Mouse (Mus musculus): ENCODE measurements around the gene Rasal2.

Gene Rasal2

GRCm38 (mm10) chr1:157439973-157440641 lies 27.7 kb upstream of the Rasal2 start:
- no peak for DNase-seq (ENCODE audit: low spot score in 2 of 2)

DNA sequence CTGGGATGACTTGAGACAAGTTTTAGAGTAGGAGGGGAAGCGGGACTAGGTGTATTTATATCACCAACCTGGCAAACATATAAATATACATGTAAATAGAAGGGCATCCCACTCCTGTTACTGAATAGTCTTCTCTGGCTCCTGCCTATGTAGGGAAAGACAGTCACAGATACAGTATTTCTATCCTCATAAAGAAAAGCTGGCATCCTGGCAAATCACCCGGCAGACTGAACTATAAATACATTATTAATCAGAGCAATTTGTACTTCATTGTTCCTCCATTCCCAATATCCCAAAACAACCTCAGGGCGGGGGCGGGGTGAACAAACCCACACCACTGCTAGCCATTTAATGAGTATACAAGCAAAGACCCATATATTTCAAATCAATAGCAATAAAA lies 26.7 kb upstream of the Rasal2 start:
- DNase-seq (ENCODE audit: low spot score in 2 of 2): no peak

DNA sequence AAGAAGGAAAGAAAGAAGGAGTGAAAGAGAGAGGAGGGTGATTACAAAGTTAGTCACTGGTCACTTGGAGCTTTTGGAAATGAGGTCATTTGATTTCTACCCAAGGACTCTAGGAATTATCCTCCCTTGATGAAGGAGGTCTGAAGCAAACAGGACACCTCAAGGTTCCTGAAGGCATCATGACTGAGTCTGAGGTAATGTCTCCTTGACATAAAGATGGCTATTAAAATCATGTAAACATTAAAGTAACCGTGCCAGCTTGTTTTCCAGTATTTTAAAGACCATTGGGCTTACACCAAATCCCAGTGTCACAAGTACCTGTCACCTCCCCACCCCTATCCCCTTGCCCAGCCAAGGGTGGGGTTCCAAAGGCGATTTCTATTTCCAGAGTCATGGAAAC lies 25.9 kb upstream of the Rasal2 start:
- no peak for DNase-seq (ENCODE audit: low spot score in 2 of 2)

- DNase-seq (ENCODE audit: low spot score in 2 of 2): no peak
Observed at GRCm38 (mm10) chr1:157435926-157436325, 23.5 kb upstream of the Rasal2 start.

DNA sequence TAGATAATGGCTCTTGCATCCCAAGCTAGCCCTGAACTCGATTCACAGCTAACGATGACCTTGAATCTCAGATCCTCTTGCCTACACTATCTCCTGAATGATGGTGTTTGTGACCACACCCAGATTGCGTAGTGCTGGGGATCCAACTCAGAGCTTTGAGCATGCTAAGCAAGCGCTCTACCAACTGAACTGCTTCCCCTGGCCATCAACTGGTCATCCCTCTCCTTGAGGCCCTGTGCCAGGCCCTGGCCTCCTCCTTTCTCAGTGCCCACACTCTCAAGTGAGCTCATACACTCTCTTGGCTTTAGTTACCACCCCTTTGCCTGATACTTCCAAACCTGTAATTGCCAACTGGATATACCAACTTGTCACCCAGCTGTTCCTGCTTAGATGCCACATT lies 22.0 kb upstream of the Rasal2 start:
- DNase-seq (ENCODE audit: low spot score in 2 of 2): no peak

DNA sequence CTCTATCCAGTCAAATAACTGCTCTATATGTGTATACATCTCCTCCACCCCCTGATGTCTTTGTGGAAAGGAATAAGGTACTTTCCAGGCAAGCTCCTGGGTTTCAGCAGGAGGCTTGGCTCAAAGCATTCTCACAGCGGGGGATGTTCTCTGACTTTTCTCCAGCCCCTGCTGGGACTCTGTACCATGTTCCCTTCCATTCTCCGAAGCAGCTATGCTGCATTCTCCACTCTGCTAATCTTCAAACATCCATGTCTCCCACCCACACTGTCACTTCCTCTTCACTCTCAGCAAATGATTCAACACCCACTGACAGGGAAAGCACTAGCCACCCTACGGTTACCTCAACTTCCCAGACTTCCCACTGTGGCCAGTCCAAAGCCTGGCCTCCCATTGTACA lies 20.9 kb upstream of the Rasal2 start:
- DNase-seq (ENCODE audit: low spot score in 2 of 2): no peak

DNA sequence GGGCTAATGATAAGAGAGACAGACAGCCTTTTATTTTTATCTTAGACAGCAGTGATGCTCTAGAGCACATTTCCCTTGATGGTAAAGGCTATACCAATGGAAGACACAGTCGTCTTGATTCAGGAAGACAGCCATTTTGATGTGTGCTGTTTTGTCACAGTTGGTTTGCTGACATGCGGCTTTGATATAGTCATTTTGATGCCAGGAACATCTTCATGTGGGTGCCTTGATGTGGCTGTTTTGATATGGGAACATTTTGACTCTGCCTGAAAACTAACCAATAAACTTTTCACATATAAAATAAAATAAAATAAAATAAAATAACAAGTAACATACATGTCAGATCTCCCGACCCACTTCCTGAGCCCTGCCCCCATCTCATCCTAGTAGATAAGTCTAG lies 16.0 kb upstream of the Rasal2 start:
- no peak for DNase-seq (ENCODE audit: low spot score in 2 of 2)

DNA sequence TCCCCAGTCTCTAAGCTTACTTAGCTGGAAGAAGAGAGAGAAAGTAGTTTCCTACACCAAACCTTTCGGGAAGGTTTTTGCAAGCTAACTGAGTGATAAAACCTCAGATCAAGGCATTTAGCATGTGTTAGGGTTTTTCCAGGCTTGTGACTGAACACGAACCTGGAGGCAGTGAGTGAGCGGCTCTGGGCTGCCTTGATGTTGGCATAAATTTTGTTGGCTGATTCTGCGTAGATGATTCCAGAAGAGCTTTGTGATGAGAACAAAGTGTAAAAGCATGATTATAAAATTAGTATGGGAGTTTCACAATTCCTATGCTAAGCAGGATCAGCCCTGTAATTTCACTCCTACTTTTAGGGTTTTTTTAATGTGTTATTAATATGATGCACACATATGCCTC lies 15.2 kb upstream of the Rasal2 start:
- DNase-seq (ENCODE audit: low spot score in 2 of 2): no peak

GRCm38 (mm10) chr1:157426933-157427332 lies 14.5 kb upstream of the Rasal2 start:
- DNase-seq (ENCODE audit: low spot score in 2 of 2): no peak

DNA sequence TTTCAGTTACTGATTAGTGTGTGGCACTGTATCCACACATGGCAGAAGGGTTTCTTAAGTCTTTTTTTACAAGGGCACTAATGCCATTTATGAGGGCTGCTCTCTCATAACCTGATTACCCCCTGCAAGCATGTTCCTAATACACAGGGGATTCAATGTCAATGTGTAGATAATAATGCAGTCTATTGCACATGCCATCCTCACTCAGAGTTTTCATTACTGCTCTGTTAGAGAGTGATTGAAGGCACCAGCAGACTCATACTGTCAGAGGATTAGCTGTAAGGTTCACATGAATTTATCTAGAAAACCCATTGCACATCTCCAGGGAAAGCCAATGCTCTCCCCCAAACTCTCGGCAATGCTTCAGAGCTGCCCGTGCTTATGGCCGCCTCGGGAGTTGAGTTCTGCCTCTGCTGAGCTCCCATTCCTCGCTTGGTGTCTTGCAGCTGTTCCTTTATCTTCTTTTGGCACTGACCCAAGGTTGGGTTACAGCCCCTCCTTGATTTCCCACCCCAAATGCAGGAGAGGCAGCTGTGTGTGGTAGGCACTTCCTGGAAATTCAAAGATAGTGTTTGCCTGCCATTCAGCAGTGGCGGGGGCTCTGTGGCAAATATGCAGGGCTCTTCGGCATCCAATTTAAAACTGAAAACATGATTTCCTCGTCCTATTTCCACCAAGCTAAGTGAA lies 13.5 kb upstream of the Rasal2 start:
- no peak for DNase-seq (ENCODE audit: low spot score in 2 of 2)

DNA sequence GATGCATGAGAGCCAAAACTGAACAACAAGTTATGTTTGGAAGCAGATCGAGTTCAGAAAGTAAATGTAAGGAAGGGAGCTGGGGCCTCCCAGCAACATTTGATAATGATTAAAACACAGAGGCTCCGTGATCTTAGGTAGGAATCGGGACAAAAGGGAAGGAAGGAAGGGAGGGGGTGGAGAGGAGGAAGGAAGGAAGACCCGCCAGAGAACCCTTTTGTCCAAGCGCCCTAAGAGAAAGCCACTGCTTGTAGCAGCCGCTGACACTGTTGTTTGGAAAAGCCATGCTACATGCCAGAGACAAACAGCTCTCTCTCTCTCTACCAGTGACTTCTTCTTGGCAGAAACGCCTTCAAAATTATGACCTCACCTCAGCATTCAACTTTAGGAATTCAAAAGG lies 5.5 kb upstream of the Rasal2 start:
- no peak for DNase-seq (ENCODE audit: low spot score in 2 of 2)

DNA sequence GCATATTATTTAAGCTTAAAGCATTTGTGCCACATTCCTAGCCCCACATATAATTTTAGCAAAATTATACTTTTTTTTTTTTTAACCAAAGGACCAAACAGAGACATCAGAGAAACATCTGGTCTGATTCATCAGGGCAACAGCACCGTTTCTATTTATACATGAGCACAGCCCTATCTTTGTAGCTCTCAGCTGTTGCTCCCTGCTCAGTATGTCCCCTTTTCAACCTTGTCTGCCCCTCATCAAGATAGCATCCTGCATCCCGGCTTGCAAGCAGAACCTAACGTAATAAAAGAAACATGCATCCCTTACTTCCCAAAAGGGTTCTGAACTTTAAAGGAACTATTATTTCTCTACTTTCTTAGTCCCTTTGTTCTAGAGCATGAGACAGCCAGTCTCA lies 5.0 kb upstream of the Rasal2 start:
- DNase-seq (ENCODE audit: low spot score in 2 of 2): no peak

- DNase-seq (ENCODE audit: low spot score in 2 of 2): no peak
Observed at GRCm38 (mm10) chr1:157416628-157417027, 4.2 kb upstream of the Rasal2 start.

DNA sequence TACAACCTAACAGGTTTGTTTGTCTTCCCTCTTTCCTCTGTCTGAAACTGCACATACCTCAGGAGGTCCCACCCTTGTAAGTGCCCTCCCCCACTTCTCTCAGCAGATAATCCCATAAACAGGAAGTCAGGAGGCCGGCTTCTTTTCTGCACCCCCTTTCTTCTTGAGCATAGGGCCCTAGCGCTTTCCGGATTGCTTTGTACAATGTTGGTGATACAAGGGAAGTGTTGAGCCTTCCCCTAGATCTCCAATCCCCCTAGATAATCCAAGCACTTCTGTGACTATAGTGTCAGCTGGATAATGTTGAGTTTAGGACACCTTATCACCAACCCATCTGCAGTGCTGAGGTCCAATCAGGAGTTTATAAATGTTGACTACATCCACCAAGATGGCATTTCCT lies 3.4 kb upstream of the Rasal2 start:
- no peak for DNase-seq (ENCODE audit: low spot score in 2 of 2)

GRCm38 (mm10) chr1:157411711-157412380 lies 549 bp downstream of the Rasal2 start:
- DNase-seq (ENCODE audit: low spot score in 2 of 2): peak; percentile 48 to 70

DNA sequence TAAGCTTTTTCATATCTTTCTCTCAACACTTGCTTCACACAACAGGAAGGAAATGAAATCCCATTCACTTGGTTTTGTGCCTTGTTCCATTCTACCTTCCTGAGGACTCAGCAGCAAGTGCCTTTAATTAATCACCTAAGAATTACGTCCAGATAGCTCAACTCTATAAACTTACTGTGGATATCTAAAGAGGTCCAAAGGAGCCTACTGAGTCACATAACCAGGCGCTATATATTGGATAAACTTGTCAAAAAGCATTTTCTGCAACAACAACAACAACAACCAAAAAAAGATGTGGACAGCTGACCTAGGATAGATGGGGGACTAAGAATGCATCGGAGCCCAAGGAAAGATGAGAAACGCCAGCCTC lies 1.1 kb downstream of the Rasal2 start:
- DNase-seq (ENCODE audit: low spot score in 2 of 2): no peak

DNA sequence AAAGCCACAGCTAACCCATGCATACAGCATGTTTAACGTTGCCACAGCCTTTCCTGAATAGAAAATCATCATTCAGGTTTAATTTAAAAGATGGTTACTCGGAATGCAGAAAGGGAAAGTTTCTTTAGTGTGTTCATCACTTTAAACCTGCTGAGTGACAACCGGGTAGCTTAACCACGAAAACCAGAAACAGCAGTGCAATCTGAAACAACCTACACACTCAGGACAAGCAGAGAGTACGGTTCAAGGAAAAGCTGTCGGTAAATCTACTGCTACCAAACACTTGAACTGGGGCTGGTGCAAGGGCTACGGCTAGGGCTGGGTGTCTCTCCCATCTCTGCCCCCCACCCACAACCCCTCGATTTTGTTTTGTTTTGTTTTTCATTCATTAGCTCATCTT lies 1.5 kb downstream of the Rasal2 start:
- DNase-seq (ENCODE audit: low spot score in 2 of 2): no peak

DNA sequence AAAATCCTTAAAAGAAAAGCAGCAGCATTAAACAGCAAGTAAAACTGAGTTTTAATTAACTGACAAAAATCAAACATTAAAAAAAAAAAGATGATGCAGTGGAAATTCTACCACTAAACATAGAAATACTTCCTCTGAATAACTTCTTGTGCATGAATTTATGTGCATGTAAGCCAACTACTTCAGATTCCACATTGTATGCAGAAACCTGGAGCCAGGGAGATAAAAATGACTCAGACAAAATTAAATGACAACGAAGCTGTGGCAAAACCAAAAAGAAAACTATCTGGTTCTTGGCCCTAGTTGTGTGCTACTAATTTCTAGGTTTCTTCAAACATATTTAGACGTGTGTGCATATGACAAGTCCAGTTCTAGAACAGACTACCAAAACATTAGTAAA lies 2.7 kb downstream of the Rasal2 start:
- no peak for DNase-seq (ENCODE audit: low spot score in 2 of 2)

- no peak for DNase-seq (ENCODE audit: low spot score in 2 of 2)
Observed at GRCm38 (mm10) chr1:157388027-157388426, 24.4 kb downstream of the Rasal2 start.

GRCm38 (mm10) chr1:157380694-157381093 lies 31.7 kb downstream of the Rasal2 start:
- DNase-seq (ENCODE audit: low spot score in 2 of 2): no peak

- no peak for DNase-seq (ENCODE audit: low spot score in 2 of 2)
Observed at GRCm38 (mm10) chr1:157370397-157370796, 42.0 kb downstream of the Rasal2 start.

GRCm38 (mm10) chr1:157368316-157368715 lies 44.1 kb downstream of the Rasal2 start:
- DNase-seq (ENCODE audit: low spot score in 2 of 2): no peak

DNA sequence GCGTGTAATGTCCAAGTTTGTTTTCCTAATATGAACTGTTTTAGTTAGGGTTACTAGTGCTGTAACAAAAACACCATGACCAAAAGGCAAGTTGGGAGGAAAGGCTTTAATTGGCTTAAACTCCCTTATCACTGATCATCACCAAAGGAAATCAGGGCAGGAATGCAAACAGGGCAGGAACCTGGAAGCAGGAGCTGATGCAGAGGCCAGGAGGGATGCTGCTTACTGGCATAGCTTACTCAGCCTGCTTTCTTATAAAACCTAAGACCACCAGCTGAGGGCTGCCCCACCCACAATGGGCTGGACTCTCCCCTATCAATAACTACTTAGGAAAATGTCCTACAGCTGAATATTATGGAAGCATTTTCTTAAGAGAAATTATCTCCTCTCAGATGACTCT lies 65.7 kb downstream of the Rasal2 start:
- no peak for DNase-seq (ENCODE audit: low spot score in 2 of 2)

Data from cerebellum, postnatal 4 days (tissue).